Mouse (Mus musculus) layer of hippocampus, adult 2 months (tissue): ENCODE results near the gene Car5b. TPM values are rescaled to one million over a fixed set of nuclear protein-coding genes. Genes with fewer than 3 reads are reported as not detected.

Experiments
- DNase-seq, 2 experiments: peaks; one replicate each; pipeline ENCODE4 v3.0.0; 2022; ENCODE audit warnings: low spot score in 2 of 2
- H3K27ac ChIP-seq: fragments of 200-600 bp; 2 replicates; pipeline ENCODE4 v1.8.1; 2022
- H3K4me3 ChIP-seq: fragments of 200-600 bp; 2 replicates; pipeline ENCODE4 v1.8.1; 2022; ENCODE audit warnings: mild to moderate bottlenecking
- CTCF ChIP-seq: fragments of 200-600 bp; conservative IDR thresholded peaks from 2 replicates; pipeline ENCODE4 v1.8.1; 2022; ENCODE audit warnings: antibody characterized with exemption, mild to moderate bottlenecking, moderate library complexity
- total RNA-seq, 2 experiments: library from RNA; stranded (reverse); gene quantifications; 2 replicates each; pipeline ENCODE4 v1.2.3; 2021

Gene Car5b
- total RNA-seq, 2 experiments from 2014 or later: 2.5 to 3.1 TPM

DNA sequence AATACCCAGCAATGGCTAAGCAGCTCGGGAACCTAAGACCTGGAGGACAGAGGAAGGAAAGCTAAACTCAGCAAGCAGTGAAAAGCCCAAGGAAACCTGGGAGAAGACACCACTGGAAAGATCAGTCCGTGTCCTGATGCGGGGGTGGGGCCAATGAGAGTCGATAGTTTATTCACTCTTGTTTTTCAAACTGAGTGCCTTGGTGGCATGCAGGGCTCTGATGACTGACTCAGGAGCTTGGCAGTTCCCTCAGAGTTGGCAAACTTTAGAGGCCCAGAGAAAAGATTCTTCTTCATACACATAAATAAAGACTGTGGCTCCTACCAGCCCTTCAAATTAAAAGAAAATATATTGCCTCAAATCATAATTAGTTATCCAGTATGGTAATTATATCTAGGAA, 12.8 kb downstream of the Car5b start:
- TF ChIP-seq CTCF: no peak
- Histone ChIP-seq H3K4me3 (no peak overlapping the region), H3K27ac (no peak overlapping the region)
- DNase-seq: no peak

DNA sequence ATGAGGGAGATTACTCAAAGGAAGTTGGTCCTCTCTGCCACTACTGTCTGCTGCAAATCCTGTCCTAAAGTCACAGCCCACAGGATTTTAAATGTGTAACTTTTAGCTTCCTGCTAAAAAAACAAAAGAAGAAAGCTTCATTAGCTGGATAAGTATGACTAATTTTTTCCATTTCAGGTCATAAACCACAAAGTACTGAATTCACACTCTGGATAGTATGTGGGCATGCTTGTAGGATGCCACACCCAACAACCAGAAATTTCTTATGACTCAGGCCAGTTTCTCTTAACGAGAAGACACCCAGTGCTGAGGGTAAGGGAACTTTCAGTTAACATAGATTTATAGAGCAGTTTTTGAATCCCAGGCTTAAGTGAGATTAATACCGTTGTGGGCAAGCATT, 14.5 kb downstream of the Car5b start:
- H3K4me3 ChIP-seq: no peak overlapping the region
- DNase-seq: no peak
- TF ChIP-seq CTCF: no peak
- no peak overlapping the region for H3K27ac ChIP-seq

DNA sequence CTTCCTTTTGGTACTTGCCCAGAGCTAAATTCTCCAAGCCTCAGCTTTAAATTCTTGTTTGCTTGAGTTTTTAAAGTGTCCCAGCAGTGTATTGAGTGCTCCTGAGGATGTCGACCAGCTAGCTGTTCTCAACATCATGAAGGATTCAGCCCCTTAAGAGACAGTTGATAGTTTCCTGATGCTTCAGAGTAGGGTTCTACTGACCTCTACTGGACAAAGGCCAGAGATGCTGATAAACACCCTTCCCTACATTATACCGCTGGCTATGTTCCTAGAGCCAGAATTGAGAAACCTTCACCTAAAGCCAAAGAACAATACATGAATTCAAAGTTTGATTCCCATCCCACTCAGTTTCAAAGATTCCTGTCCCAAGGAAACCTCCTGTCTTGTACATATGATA, 23.0 kb downstream of the Car5b start:
- Histone ChIP-seq H3K4me3 (no peak overlapping the region), H3K27ac (no peak overlapping the region)
- TF ChIP-seq CTCF: peak; percentile 79
- peak; percentile 16 for DNase-seq

DNA sequence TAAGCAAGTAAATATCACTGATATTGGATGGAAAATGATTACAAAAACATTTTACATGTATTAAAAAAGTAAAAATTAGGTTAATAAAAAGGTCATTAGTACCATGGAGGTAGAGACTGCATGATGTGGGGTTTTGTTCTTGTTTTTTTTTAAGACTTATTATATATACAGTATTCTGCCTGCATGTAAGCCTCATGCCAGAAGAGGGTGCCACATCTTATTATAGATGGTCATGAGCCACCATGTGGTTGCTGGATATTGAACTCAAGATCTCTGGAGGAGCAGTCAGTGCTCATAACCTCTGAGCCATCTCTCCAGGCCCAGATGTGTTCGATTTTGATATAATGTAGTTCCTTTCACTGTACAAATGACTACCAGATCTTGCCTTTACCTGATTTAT, 27.9 kb downstream of the Car5b start:
- TF ChIP-seq CTCF: peak; percentile 51
- no peak overlapping the region for H3K27ac ChIP-seq
- DNase-seq: no peak
- H3K4me3 ChIP-seq: no peak overlapping the region

DNA sequence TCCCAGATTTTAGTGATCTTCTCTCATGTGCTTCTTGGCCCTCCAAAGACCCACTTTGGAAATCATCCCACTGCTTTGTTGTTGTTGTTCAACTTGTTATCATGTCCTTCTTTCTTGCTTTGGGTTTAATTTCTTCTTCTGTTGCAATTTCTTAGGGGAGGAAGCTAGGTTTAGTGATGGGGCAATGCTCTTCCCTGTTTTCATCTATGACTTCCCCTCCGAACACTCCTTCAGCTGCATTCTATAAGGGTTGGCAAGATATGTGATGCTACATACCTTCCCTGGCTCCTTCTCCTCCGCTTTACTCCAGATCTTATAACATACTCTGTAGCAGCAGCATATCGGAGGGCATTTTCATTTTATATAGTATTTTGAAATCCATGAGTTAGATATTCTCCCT, 31.0 kb downstream of the Car5b start:
- Histone ChIP-seq H3K4me3 (no peak overlapping the region), H3K27ac (no peak overlapping the region)
- no peak for DNase-seq
- TF ChIP-seq CTCF: no peak

DNA sequence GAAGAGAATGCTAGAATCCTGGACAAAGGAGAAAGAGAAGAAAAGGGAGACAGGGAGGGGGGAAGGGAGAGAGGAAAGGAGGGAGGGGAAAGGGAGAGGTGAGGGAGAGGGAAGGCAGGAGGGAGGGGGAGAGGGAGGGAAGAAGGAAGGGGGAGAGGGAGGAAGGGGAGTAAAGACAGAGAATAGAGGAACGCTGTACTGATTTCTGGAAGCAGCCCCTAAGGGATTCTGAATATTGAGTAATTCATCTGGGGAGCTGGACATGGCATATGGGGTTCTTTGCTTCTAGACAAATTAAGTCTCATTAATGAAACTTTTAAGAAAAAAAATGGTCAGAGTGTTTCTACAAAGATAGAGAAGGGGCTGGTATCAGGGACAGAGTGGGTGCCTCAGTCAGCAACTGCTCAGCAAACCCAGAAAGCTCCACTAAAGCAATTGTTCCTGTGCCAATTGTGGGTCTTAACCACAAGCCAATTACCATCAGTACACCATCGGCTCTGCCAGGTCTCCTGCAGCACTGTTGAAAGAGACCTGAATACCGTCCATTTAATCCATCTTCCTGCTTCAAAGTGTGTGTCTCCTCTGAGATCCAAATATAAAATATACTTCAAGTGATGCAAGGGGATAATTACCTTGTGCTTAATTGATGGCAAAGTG, 40.0 kb downstream of the Car5b start:
- H3K27ac ChIP-seq: no peak overlapping the region
- H3K4me3 ChIP-seq: no peak overlapping the region
- no peak for DNase-seq
- TF ChIP-seq CTCF: no peak

DNA sequence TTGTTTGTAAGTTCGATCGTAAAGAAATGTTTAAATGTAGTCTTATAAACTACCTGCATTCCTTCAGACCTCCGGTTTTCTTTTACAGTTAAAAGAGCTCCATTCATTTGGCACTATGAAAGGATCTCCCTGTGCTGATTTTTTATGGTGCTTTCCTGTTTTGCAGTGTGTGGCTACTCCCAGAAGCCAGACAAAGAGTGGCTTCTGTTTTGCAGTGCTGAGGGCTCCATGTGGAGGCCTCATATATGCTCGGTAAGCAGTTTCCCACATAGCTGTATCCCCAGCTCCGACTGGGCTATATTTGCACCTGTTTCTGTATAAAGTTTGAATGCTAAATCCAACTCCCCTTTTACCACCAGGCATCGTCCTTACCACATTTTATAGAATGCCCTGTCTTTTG, 45.7 kb downstream of the Car5b start:
- Histone ChIP-seq H3K27ac (no peak overlapping the region; the same call in 1 of the 2 replicates), H3K4me3 (no peak overlapping the region)
- no peak for TF ChIP-seq CTCF
- no peak for DNase-seq

DNA sequence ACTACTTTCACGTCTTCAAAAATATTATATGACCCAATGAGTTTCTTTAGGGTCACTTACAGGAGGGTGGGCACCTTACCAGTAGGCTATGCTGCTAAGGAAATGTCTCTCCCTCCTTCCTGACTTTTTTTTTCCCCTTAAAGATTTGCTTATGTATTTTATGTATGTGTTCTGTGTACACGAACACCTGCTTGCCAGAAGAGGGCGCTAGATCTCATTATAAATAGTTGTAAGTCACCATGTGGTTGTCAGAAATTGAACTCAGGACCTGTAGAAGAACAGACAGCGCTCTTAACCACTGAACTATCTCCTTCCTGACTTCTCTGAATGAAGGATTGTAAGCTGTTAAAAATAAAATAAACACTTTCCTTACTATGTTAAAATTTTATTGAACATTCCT, 46.3 kb downstream of the Car5b start:
- H3K27ac ChIP-seq: no peak overlapping the region
- DNase-seq: no peak
- TF ChIP-seq CTCF: peak; percentile 44

DNA sequence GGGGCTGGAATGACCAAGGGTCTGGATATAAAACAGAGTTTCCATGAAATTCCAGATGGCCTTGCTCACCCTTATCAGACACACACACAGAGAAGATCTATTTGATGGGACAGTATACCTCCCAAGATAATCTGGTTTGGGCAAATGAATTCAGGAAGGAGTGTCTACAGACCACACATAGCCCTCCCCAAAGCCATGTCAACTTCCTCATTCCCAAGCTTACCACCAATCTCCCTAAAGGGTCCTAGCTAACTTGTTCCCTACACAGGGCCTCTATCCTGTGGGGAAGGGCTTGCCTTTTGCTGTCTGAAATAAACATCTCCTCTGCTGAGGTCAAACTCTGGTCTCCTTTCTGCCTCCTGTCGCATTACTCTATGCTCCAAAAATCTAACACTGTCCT, 46.7 kb downstream of the Car5b start:
- DNase-seq: no peak
- Histone ChIP-seq H3K4me3 (no peak overlapping the region), H3K27ac (no peak overlapping the region)
- no peak for TF ChIP-seq CTCF

More for the DNA sequence above, 46.3 kb downstream of the Car5b start:
- no peak overlapping the region for H3K4me3 ChIP-seq

DNA sequence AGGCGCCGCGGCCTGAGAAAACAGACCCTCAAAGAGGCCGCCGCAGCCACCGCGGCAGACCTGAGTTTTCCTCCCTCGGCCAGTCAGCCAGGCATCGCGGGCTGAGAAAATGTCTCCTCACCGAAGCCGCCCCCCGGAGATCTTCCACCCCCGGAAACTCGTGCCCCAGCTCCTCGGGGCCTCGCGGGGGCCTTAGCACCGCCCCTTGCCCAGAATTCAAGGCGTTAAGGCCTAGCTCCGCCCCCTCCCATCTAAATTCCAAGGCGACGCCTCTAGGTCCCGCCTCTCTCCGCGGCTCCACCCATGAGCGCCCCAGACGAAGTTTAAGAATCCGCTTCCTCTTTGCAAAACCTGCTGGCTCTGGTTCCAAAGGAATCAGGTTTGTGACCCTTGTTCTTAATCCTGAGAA, 69.3 kb downstream of the Car5b start, which contains the start of gene Zrsr2:
Gene Zrsr2 (minus strand): TSS at position 195 of the 409 bp plus-strand sequence.
- DNase-seq: peak; percentile 71 to 75
- TF ChIP-seq CTCF: no peak
- Histone ChIP-seq H3K4me3 (peak within 1 kb of the TSS; percentile 69), H3K27ac (peak within 1 kb of the TSS; percentile 97)

DNA sequence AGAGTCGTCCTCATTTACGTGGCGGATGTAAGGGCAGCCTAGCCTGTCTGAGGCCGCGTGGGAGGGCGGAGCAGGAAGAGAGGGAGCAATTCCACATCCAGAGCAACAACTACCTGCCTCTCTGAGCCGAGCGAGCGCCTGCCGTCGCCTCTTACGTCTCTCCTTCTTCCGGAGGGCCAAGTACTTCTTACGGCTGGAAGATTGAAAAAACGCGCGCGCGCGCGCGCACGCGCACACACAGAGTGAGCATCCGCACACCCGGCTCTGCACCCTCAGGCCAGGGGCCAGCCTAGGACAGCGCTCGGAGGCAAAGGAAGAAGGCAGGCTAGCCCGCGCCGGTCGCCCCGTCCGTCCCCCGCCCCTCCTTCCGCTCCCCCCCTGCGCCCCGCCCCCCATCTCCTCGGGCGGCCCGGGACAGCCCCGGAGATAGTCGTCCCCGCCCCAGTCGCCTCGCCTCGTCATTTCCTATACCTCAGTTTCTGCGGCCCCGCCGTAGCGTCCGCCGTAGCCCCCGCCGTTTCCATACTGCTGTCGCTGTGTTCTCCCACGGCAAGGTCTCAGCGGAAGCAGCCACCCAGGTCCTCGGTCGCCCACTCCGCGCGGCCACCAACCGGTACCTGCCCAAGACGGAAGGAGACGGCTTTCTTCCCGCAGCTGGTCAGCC, 69.9 kb downstream of the Car5b start:
- peak in 1 of 2 experiments; percentile 19 for DNase-seq
- peak overlapping the region; percentile 97 for H3K27ac ChIP-seq
- H3K4me3 ChIP-seq: peak overlapping the region; percentile 69
- TF ChIP-seq CTCF: no peak

DNA sequence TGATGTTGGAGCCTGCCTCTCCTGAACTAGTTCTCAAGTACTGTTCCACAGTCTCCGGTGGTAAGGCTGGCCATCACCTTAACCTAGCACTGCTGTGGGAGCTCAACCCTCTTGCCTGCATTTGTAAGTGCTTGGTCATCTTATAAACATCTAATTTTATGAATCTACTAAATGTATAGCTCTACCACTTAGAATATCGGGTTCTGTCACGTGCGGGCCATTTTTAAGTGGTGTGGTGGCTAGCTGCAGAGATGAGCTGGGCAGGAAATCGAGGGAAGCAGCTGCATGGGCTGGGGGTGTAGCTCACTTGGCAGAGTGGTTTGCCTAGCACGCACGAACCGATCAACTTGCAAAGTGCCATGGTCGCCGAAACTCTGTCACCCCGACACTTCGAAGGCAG, 70.4 kb downstream of the Car5b start:
- Histone ChIP-seq H3K27ac (no peak overlapping the region), H3K4me3 (peak overlapping the region; percentile 69)
- no peak for TF ChIP-seq CTCF
- DNase-seq: no peak

DNA sequence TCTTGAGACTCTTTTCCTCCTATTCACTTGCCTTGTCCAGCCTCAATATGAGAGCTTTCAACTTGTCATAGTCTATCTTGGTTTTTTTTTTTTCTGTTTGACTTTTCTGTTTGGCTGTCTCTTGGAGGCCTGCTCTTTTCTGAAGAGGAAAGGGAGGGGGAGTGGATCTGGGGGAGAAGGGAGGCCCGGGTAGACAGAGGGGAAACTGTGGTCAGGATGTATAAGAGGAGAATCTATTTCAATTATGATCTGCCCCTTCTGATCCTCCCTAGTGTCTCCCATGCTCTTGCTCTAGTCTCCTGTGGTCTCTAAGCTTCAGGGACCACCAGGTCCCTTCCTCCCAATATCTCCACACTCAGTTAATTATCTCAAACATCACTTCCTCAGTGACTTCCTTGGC, 76.2 kb downstream of the Car5b start:
- Histone ChIP-seq H3K4me3 (no peak overlapping the region), H3K27ac (no peak overlapping the region)
- TF ChIP-seq CTCF: no peak
- DNase-seq: no peak

DNA sequence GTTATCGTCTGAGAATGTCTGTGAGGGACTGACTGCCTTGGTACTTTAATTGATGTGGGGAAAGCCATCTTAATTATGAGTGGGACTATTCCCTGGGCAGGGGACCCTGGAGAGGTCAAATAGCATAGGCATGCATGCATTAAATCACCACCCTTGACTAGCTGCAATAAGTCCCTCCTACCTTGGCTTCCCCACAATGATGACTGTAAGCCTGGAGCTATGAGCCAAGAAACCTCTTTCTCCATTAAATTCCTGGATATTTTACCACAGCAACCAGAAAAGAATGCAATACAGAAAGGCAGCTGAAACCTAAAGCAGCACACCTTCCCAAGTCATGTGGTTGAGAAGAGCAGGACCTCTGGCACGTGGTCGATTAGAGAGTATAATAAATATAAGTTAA, 83.4 kb downstream of the Car5b start:
- TF ChIP-seq CTCF: no peak
- H3K27ac ChIP-seq: no peak overlapping the region
- no peak overlapping the region for H3K4me3 ChIP-seq
- no peak for DNase-seq
